Mouse (Mus musculus): Measurements from ENCODE around the gene Get4. TPM values are rescaled to one million over a fixed set of nuclear protein-coding genes. Genes with fewer than 3 reads are reported as not detected.

Get4 gene
- polyA plus RNA-seq, 1 experiment from 2014 or later, result 119 TPM

- no peaks in the 10 kb centered on the region for H3K36me3 ChIP-seq
- H3K4me3 ChIP-seq, result no peak overlapping the region
- no peak overlapping the region for H3K4me2 ChIP-seq
- no peak for ATAC-seq (ENCODE audit: low read depth)
- no peaks in the 10 kb centered on the region for H3K4me1 ChIP-seq (replicated peaks)
- H3K9me3 ChIP-seq, result no peaks in the 10 kb centered on the region
- no peaks in the 10 kb centered on the region for H3K27me3 ChIP-seq
- no peak overlapping the region for H3K9ac ChIP-seq
- H3K27ac ChIP-seq (replicated peaks), result no peak overlapping the region
- 82% methylated on average over 4 of the region's 4 CpGs for WGBS
Measured at GRCm38 (mm10) chr5:139288591-139288990, 36.5 kb downstream of the Get4 start.

- Histone ChIP-seq H3K27ac (replicated peaks) (no peak overlapping the region), H3K36me3 (0 out of 2 replicates have a peak, but pooled peaks cover 4% of the 10 kb centered on the region), H3K4me2 (no peak overlapping the region), H3K9me3 (no peaks in the 10 kb centered on the region), H3K4me3 (no peak overlapping the region), H3K9ac (no peak overlapping the region), H3K4me1 (replicated peaks) (no peaks in the 10 kb centered on the region), H3K27me3 (no peaks in the 10 kb centered on the region)
- no peak for ATAC-seq (ENCODE audit: low read depth)
- WGBS, result 89% methylated on average over 12 of the region's 12 CpGs
Measured at GRCm38 (mm10) chr5:139290467-139291259, 38.5 kb downstream of the Get4 start.

DNA sequence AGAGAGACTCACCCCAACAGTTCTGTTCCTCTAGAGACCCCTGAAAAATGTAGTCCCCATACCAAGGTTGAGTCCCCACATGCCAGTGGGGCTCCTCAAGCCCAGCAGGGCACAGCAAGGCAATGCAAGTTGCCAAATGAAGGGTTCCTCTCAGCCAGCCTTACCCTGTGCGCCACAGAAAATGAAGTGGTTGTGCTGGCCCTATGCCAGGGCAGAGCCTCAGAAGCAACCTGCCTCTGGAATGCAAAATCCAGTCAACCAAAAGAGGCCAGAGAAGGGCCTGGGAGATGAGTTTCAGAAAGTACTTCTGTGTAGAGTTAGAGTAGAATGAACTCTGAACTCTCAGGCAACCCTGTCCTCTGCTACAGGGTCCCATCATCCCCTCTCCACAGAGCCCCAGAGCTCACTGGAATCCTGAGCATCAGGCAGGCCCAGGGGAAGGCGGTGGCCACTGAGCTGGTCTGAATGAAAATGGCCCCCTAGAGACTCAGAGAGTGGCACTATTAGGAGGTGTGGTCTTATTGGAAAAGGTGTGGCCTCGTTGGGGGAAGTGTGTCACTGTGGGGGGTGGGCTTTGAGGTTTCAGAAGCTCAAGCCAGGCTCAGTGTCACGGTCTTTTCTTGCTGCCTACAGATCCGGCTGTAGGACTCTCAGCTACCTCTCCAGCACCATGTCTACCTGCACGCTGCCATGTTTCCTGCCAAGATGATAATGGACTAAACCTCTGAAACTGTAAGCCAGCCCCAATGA, 39.9 kb downstream of the Get4 start:
- Histone ChIP-seq H3K4me3 (no peak overlapping the region), H3K9ac (no peak overlapping the region), H3K27me3 (no peaks in the 10 kb centered on the region), H3K4me1 (replicated peaks) (no peaks in the 10 kb centered on the region), H3K4me2 (no peak overlapping the region), H3K27ac (replicated peaks) (no peak overlapping the region), H3K9me3 (no peaks in the 10 kb centered on the region), H3K36me3 (0 out of 2 replicates have a peak, but pooled peaks cover 4% of the 10 kb centered on the region)
- 69% methylated on average over 6 of the region's 6 CpGs for WGBS
- no peak for ATAC-seq (ENCODE audit: low read depth)

DNA sequence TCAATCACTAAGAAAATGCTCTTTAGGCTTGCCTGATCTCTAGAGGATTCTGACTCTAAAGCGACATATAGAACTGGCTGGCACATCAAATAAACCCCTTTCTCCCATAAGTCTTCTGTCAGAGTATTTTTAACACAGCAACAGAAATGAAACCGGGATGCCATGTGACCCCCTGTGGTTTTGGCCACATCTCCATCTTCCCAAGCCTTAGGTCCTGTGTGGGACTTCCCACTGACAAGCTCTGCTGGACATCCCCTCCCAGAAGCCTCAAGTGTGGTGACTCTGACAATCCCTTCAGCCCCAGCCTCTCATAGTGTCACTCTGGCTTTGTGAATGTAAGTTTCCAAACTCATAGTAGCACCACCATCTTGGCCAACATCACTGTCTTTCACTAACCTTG, 42.0 kb downstream of the Get4 start:
- Histone ChIP-seq H3K9me3 (no peaks in the 10 kb centered on the region), H3K9ac (no peak overlapping the region), H3K27ac (replicated peaks) (no peak overlapping the region), H3K4me1 (replicated peaks) (no peaks in the 10 kb centered on the region), H3K27me3 (no peaks in the 10 kb centered on the region), H3K4me2 (no peak overlapping the region), H3K4me3 (no peak overlapping the region), H3K36me3 (0 out of 2 replicates have a peak, but pooled peaks cover 4% of the 10 kb centered on the region)
- 78% methylated on average over 2 of the region's 2 CpGs for WGBS
- no peak for ATAC-seq (ENCODE audit: low read depth)

GRCm38 (mm10) chr5:139297092-139297491, 45.0 kb downstream of the Get4 start:
- Histone ChIP-seq H3K4me1 (replicated peaks) (no peaks in the 10 kb centered on the region), H3K27me3 (no peaks in the 10 kb centered on the region), H3K9me3 (no peaks in the 10 kb centered on the region), H3K36me3 (0 out of 2 replicates have a peak, but pooled peaks cover 4% of the 10 kb centered on the region), H3K4me3 (no peak overlapping the region), H3K27ac (replicated peaks) (no peak overlapping the region), H3K9ac (no peak overlapping the region), H3K4me2 (no peak overlapping the region)
- no peak for ATAC-seq (ENCODE audit: low read depth)
- 90% methylated on average over 10 of the region's 10 CpGs for WGBS

DNA sequence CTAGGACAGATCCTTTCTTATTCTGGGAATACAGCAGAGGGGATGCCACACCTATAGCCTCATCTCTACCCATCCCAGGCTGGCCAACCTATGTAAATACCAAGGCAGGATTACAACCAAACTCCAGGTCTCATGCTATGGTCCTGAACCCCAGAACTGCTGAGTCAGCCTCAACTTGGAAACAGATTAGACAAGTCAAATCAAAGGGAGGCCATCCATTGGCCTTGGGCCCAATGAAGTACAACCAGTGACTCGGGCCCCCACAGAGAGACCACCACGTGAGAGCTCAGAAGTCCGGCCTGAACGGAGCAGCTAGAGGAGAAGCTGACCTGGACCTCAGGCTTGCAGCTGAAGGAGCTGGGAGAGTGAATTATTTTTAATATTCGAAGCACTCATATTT, 45.6 kb downstream of the Get4 start:
- Histone ChIP-seq H3K27ac (replicated peaks) (no peak overlapping the region), H3K4me1 (replicated peaks) (no peaks in the 10 kb centered on the region), H3K9me3 (no peaks in the 10 kb centered on the region), H3K4me2 (no peak overlapping the region), H3K4me3 (no peak overlapping the region), H3K27me3 (no peaks in the 10 kb centered on the region), H3K9ac (no peak overlapping the region), H3K36me3 (0 out of 2 replicates have a peak, but pooled peaks cover 4% of the 10 kb centered on the region)
- no peak for ATAC-seq (ENCODE audit: low read depth)
- WGBS, result 77% methylated on average over 5 of the region's 5 CpGs

DNA sequence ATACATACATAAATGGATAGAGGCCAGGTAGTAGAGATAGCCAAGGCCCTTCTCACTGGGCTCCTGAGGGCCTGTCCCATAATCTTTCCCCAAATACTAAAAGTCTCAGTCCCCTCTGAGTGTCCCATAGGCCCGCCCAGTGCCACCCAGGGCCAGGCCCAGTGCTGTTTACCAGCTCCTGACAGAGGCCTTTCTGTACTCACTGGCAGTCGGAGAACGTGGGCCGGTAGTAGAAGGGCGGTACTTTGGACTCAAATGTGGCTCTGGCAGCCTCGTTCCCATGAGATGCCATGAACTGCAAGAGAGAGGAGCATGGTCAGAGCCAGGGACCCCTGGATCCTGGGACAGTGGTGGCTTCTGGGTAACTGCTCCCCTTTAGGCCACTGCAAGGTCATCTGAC, 50.0 kb downstream of the Get4 start:
- 88% methylated on average over 6 of the region's 6 CpGs for WGBS
- no peak for ATAC-seq (ENCODE audit: low read depth)

DNA sequence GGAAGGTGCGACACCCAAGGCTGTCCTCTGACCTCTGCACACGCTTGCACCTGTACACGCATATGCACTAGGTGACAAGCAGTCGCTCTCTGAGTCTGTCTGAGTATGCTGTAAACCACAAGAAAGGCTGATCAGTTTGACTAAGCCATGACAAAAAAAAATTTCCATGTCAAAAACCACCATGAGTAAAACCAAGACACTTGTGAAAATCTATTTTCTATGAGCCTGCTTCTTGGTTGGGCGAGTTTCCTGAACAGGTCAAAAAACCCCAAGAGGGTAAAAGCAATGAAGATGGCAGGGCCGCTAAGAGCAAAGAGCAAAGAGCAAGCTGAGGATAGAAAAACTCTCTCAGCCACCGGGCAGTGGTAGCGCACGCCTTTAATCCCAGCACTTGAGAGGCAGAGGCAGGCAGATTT, 51.5 kb downstream of the Get4 start:
- H3K9ac ChIP-seq, result no peak overlapping the region
- no peak for ATAC-seq (ENCODE audit: low read depth)
- no peak overlapping the region for H3K27ac ChIP-seq (replicated peaks)
- H3K4me2 ChIP-seq, result no peak overlapping the region
- 85% methylated on average over 9 of the region's 9 CpGs for WGBS
- H3K27me3 ChIP-seq, result no peaks in the 10 kb centered on the region
- H3K4me1 ChIP-seq (replicated peaks), result no peaks in the 10 kb centered on the region
- H3K9me3 ChIP-seq, result no peaks in the 10 kb centered on the region
- no peaks in the 10 kb centered on the region for H3K36me3 ChIP-seq
- no peak overlapping the region for H3K4me3 ChIP-seq

More for the DNA sequence above, 50.0 kb downstream of the Get4 start:
- Histone ChIP-seq H3K27me3 (no peaks in the 10 kb centered on the region), H3K4me3 (no peak overlapping the region), H3K4me2 (no peak overlapping the region), H3K36me3 (no peaks in the 10 kb centered on the region), H3K9me3 (no peaks in the 10 kb centered on the region), H3K4me1 (replicated peaks) (no peaks in the 10 kb centered on the region), H3K9ac (no peak overlapping the region), H3K27ac (replicated peaks) (no peak overlapping the region)

DNA sequence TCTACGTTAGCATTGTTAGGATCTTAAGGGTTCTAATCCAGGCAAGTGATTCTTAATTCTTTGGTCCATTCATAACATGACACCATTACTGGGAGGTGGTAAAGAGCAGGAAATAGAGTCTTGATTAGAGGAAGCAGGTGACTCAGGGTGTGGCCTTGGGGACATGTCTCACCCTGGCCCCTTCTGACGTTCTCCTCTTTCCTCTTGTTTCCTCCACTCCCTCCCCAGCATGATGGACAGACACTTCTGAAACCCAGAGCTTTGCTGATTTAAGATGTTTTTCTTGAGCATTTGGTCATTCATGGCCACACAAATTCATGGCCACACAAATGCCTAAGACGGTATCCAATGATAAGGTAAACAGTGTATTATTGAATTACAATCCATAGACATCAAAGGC, 57.8 kb downstream of the Get4 start:
- no peak for ATAC-seq (ENCODE audit: low read depth)

DNA sequence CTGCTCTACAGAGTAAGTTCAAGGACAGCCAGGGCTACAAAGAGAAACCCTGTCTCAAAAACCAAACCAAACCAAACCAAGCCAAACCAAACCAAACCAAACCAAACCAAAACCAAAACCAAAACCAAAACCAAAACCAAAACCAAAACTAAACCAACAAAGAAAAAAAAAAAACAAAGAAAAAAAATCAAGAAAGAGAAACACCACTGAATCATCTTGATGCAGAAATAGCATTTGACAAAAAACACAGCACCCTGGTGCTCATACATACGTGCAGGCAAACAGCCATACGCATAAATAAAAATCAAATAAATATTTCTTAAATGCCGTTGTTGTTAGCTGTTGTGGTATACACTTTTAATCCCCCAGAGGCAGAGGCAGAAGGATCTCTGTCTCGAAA, 58.4 kb downstream of the Get4 start:
- Histone ChIP-seq H3K9me3 (no peaks in the 10 kb centered on the region), H3K4me2 (no peak overlapping the region), H3K27me3 (no peaks in the 10 kb centered on the region), H3K4me1 (replicated peaks) (no peaks in the 10 kb centered on the region), H3K9ac (no peak overlapping the region), H3K36me3 (no peaks in the 10 kb centered on the region), H3K4me3 (no peak overlapping the region), H3K27ac (replicated peaks) (no peak overlapping the region)
- WGBS, result 85% methylated on average over 4 of the region's 4 CpGs
- ATAC-seq (ENCODE audit: low read depth), result no peak

More for the DNA sequence above, 57.8 kb downstream of the Get4 start:
- Histone ChIP-seq H3K36me3 (no peaks in the 10 kb centered on the region), H3K9me3 (no peaks in the 10 kb centered on the region), H3K27me3 (no peaks in the 10 kb centered on the region), H3K4me2 (no peak overlapping the region), H3K4me3 (no peak overlapping the region), H3K4me1 (replicated peaks) (no peaks in the 10 kb centered on the region), H3K9ac (no peak overlapping the region), H3K27ac (replicated peaks) (no peak overlapping the region)
- WGBS, result 88% methylated on average over 3 of the region's 3 CpGs

DNA sequence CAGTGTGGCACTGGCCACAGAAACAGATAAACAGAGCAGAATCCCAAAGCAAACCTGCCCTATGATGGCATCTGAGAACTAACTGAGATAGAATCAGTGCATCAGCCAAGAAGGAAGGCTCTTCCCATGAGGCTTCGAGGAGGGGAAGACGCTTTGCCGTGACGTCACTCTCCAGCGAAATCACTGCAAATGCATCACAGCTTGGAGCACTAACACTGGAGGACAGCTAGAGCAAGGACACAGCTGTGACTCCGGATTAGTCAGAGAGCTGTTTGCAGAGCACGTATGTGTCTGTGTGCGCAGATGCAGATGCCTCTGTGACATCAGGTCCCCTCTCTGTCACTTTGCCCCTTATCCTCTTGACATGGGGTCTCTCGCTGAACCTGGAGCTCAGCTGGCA, 59.7 kb downstream of the Get4 start:
- WGBS, result 88% methylated on average over 9 of the region's 9 CpGs
- no peak for ATAC-seq (ENCODE audit: low read depth)
- Histone ChIP-seq H3K27me3 (no peaks in the 10 kb centered on the region), H3K27ac (replicated peaks) (no peak overlapping the region), H3K36me3 (no peaks in the 10 kb centered on the region), H3K4me2 (no peak overlapping the region), H3K9me3 (no peaks in the 10 kb centered on the region), H3K4me1 (replicated peaks) (no peaks in the 10 kb centered on the region), H3K4me3 (no peak overlapping the region), H3K9ac (no peak overlapping the region)

- Histone ChIP-seq H3K9me3 (no peaks in the 10 kb centered on the region), H3K4me2 (no peak overlapping the region), H3K36me3 (no peaks in the 10 kb centered on the region), H3K9ac (no peak overlapping the region), H3K4me3 (no peak overlapping the region), H3K4me1 (replicated peaks) (no peaks in the 10 kb centered on the region), H3K27ac (replicated peaks) (no peak overlapping the region), H3K27me3 (no peaks in the 10 kb centered on the region)
- no peak for ATAC-seq (ENCODE audit: low read depth)
- WGBS, result 80% methylated on average over 9 of the region's 9 CpGs
Measured at GRCm38 (mm10) chr5:139313536-139313935, 61.4 kb downstream of the Get4 start.
